Mouse (Mus musculus): ENCODE results near the gene Ucp2. TPM values are rescaled to one million over a fixed set of nuclear protein-coding genes. Genes with fewer than 3 reads are reported as not detected.
"Not testable (repeated sequence)": the region's sequence is repeated elsewhere in the genome, so short reads cannot be mapped to it uniquely, and the experiment has no call there.

Gene Ucp2
- polyA plus RNA-seq, 1 experiment from 2014 or later: 71.5 TPM

DNA sequence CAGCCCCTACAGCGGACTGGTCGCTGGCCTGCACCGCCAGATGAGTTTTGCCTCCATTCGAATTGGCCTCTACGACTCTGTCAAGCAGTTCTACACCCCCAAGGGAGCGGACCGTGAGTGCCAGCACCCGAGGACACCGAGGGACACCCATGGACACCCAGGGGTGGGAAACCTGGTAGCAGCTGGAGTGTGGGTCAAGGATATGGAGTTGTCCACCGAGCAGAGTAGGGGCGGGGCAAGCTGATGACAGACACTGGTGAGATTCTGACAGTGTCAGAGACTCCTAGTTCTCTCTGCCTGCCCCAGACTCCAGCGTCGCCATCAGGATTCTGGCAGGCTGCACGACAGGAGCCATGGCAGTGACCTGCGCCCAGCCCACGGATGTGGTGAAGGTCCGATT, 13.0 kb upstream of the Ucp2 start:
- no peaks in the 10 kb centered on the region for H3K9me3 ChIP-seq (replicated peaks)
- no peaks in the 10 kb centered on the region for H3K27me3 ChIP-seq (replicated peaks)
- no peak overlapping the region for H3K27ac ChIP-seq (replicated peaks)
- no peak for ATAC-seq (ENCODE audit: low FRiP score)
- no peak overlapping the region for H3K4me3 ChIP-seq (replicated peaks)
- no peak overlapping the region for H3K4me2 ChIP-seq
- 87% methylated on average over 17 of the region's 17 CpGs for WGBS
- H3K9ac ChIP-seq (replicated peaks): no peak overlapping the region
- no peaks in the 10 kb centered on the region for H3K4me1 ChIP-seq
- no peaks in the 10 kb centered on the region for H3K36me3 ChIP-seq

DNA sequence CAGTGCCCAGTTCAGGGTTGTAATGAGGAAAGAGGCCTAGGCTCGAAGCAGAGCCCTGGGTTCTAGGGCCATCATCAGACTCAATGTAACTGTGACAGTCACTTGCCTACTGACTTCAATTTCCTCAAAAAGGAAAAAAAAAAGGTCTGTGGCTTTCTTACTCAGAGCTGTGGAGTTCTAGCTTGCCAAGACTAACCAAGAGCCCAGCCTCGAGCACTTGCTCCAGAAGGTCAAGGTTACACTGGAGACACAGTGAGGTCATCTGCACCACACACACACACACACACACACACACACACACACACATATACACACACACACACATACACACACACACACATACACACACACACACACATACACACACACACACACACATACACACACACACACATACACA, 11.1 kb upstream of the Ucp2 start:
- 84% methylated on average over 2 of the region's 2 CpGs for WGBS
- ATAC-seq (ENCODE audit: low FRiP score): not testable (repeated sequence)

DNA sequence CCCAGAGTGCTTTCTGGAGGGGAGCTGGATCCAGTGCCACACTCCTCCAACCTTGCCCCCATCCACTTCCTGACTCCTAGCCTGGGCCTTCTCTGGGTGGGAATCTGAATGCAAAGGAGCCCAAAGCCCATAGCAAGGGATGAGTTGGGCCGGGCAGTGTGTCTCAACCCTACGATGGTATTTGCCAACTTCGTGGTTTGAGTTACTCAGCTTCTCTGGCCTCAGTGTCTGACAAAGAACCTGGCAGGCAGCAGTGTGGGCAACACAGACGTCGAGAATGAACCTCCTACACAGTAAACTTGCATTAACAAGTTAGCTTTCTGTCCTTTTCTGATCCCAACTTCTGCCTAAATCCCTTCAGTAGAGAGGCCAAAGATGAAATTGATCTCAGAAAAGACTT, 8.6 kb upstream of the Ucp2 start:
- no peaks in the 10 kb centered on the region for H3K4me1 ChIP-seq
- H3K27ac ChIP-seq (replicated peaks): no peak overlapping the region
- no peaks in the 10 kb centered on the region for H3K9me3 ChIP-seq (replicated peaks)
- no peaks in the 10 kb centered on the region for H3K36me3 ChIP-seq
- H3K9ac ChIP-seq (replicated peaks): no peak overlapping the region
- no peak for ATAC-seq (ENCODE audit: low FRiP score)
- no peak overlapping the region for H3K4me2 ChIP-seq
- 88% methylated on average over 5 of the region's 5 CpGs for WGBS
- no peaks in the 10 kb centered on the region for H3K27me3 ChIP-seq (replicated peaks)
- H3K4me3 ChIP-seq (replicated peaks): no peak overlapping the region

More for the DNA sequence above, 11.1 kb upstream of the Ucp2 start:
- H3K4me1 ChIP-seq; H3K9ac ChIP-seq (replicated peaks); H3K4me2 ChIP-seq; H3K4me3 ChIP-seq (replicated peaks); H3K27ac ChIP-seq (replicated peaks); H3K36me3 ChIP-seq; H3K9me3 ChIP-seq (replicated peaks); H3K27me3 ChIP-seq (replicated peaks): not testable (repeated sequence)

DNA sequence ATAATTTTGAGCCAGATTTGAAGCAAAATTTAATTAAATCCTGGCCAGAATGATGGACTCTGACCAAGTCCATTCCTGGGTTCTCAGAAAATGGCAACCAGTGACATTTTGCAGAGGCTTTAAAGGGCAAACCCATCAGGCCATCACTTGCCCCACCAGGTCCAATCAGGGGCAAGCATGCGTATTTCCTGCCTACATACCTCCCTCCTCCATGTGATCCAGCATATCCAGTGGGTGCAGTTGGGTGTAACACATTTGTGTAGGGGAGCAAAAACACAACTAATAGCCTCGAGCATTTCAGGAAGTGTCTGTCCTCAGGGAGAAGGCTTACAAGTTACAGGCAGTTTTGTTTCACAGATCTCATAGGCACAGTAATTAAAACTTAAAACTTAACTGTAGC, 5.8 kb upstream of the Ucp2 start:
- H3K9ac ChIP-seq (replicated peaks): no peak overlapping the region
- no peak for ATAC-seq (ENCODE audit: low FRiP score)
- no peaks in the 10 kb centered on the region for H3K27me3 ChIP-seq (replicated peaks)
- H3K27ac ChIP-seq (replicated peaks): no peak overlapping the region
- H3K4me3 ChIP-seq (replicated peaks): no peak overlapping the region
- 75% methylated on average over 2 of the region's 2 CpGs for WGBS
- H3K4me1 ChIP-seq: peaks cover 2% of the 10 kb centered on the region; the same call in 1 of the 2 replicates
- no peaks in the 10 kb centered on the region for H3K9me3 ChIP-seq (replicated peaks)
- no peak overlapping the region for H3K4me2 ChIP-seq
- H3K36me3 ChIP-seq: no peaks in the 10 kb centered on the region

DNA sequence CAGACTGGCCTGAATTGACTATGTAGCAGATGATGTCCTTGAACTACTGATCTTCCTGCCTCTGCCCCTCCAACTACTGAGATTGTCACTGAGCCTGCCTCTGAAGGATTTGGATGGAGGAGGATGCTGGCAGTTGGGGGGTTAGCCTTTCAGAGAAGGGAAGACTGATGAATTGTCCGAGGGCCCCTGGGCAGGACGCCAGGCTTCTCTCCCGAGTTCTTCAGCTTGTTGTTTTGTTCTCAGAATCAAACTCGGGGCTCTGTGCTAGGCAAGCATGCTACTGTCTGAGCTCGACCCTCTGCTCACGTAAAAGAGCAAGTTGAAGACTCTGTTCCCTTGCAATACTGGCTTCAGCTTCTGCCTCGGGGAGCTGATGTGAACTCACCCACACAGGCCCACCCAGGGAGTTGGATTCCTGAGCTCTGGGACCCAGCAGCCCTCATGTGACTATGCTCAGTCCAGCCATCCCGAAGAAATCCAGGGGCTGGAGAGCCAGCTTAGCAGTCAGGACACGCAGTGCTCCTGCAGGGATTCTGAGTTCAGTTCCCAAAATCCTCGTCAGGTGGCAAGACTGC, 4.6 kb upstream of the Ucp2 start:
- peak; percentile 53 for ATAC-seq (ENCODE audit: low FRiP score)
- H3K27me3 ChIP-seq (replicated peaks): peaks cover 6% of the 10 kb centered on the region; the same call in 1 of the 2 replicates
- no peak overlapping the region for H3K9ac ChIP-seq (replicated peaks)
- peak overlapping the region; percentile 70 for H3K27ac ChIP-seq (replicated peaks)
- no peak overlapping the region for H3K4me3 ChIP-seq (replicated peaks)
- H3K36me3 ChIP-seq: no peaks in the 10 kb centered on the region
- H3K4me1 ChIP-seq: peaks cover 14% of the 10 kb centered on the region
- H3K4me2 ChIP-seq: no peak overlapping the region
- no peaks in the 10 kb centered on the region for H3K9me3 ChIP-seq (replicated peaks)
- WGBS: 31% methylated on average over 10 of the region's 10 CpGs

DNA sequence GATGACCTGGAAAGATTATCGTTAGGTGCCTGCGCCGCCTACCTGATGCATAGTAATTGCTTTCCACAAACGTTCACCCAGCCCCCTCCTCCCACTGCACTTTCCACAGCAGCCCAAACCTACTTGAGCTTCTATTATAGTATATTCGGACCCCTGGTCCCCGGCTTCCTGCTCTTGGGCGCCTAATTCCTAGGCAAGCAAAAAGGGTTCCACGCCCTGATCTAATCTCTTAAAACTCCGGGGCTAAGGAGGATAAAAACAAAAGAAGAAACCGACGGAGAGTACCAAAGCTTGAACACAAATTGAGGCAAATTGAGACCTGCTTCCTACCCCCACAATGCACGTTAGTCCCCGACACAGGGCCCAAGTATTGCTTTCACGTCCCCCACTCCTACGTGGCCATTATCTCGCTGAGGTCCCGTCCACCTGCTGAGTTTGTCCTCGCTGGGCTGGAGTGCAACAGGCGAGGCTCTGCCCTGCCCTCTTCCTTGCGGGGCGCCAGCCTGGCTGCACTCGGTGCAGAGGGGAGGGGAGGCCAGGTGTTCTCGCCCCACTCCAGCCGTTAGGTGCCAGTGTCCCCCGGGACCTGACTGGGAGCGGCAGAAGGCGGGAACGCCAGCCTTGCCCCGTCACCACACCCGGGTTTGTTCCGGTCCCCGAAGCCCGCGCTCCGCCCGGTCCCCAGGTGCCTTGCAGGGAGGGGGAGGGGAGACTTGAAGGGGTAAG, 583 bp upstream of the Ucp2 start:
- Histone ChIP-seq H3K27me3 (replicated peaks) (peaks cover 6% of the 10 kb centered on the region; the same call in 1 of the 2 replicates), H3K4me2 (peak overlapping the region; percentile 83), H3K27ac (replicated peaks) (no peak overlapping the region), H3K9ac (replicated peaks) (peak overlapping the region; percentile 38), H3K4me1 (peaks cover 42% of the 10 kb centered on the region), H3K9me3 (replicated peaks) (no peaks in the 10 kb centered on the region), H3K36me3 (no peaks in the 10 kb centered on the region), H3K4me3 (replicated peaks) (peak overlapping the region; percentile 42)
- ATAC-seq (ENCODE audit: low FRiP score): no peak
- WGBS: 4% methylated on average over 36 of the region's 36 CpGs

DNA sequence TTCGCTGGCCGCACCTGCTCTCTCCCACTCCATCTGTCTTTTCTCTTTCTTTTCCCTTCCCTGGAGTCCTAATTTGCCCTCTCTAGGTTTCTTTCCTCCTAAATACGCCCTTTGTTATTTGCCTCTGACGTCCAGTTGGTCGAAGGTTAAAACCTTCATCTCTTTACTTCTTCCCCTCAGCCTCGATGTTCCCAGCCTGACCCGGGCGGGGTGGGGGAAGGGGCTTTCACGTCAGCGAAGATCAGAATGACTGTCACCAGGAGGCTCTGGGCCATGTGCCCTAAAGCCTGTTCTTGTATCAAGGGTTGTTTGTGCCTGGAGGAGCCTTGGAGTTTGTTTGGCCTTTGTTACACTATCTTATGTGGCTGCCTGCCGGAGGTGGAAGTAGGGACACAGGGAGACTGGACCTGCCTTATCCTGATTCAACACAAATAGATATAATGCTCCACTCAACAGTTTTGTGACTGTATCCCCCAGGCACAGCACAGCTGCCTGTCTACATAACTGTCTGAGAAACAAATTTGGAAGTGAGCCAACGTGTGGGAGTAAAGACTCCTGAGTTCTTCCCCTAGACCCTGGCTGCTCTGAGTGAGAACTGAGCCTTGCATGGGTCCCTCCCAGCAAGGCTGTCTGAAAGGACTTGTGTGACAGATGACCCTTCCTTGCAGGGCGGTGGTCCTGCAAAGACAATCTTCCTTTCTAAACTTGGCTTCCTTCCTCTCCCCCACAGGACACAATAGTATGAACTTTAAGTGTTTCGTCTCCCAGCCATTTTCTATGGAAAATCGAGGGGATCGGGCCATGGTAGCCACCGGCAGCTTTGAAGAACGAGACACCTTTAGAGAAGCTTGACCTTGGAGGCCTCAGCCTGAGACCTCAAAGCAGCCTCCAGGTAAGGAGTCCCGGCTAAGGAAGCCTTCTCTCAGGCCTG, 612 bp downstream of the Ucp2 start:
- peaks cover 42% of the 10 kb centered on the region for H3K4me1 ChIP-seq
- H3K27ac ChIP-seq (replicated peaks): peak overlapping the region; percentile 41; the same call in 1 of the 2 replicates
- no peak for ATAC-seq (ENCODE audit: low FRiP score)
- H3K4me3 ChIP-seq (replicated peaks): peak overlapping the region; percentile 42
- H3K36me3 ChIP-seq: no peaks in the 10 kb centered on the region
- 33% methylated on average over 19 of the region's 19 CpGs for WGBS
- peak overlapping the region; percentile 38; the same call in 1 of the 2 replicates for H3K9ac ChIP-seq (replicated peaks)
- no peaks in the 10 kb centered on the region for H3K9me3 ChIP-seq (replicated peaks)
- peaks cover 6% of the 10 kb centered on the region; the same call in 1 of the 2 replicates for H3K27me3 ChIP-seq (replicated peaks)
- H3K4me2 ChIP-seq: peak overlapping the region; percentile 83

DNA sequence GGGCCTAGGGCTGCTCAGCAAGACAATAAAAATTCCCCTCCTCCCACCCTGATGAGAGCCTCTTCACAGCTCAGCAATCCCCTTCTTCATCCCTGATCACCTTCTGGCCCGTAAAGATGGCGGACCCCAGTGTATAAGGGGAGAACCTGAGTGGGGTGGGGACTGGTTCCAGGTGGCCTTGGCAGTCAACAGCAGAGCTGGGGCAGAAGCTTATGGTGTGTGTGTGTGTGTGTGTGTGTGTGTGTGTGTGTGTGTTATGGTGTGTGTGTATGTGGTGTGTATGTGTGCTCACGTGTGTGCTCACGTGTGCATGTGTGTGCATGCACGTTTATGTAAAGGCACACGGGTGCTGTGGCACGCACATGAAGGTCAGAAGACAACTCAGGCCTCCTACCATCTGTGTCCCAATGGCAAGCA, 1.3 kb downstream of the Ucp2 start:
- H3K27me3 ChIP-seq (replicated peaks): peaks cover 6% of the 10 kb centered on the region; the same call in 1 of the 2 replicates
- H3K36me3 ChIP-seq: no peaks in the 10 kb centered on the region
- no peak overlapping the region for H3K27ac ChIP-seq (replicated peaks)
- H3K4me2 ChIP-seq: peak overlapping the region; percentile 83
- 91% methylated on average over 7 of the region's 7 CpGs for WGBS
- no peak overlapping the region for H3K9ac ChIP-seq (replicated peaks)
- H3K4me1 ChIP-seq: peaks cover 42% of the 10 kb centered on the region
- ATAC-seq (ENCODE audit: low FRiP score): no peak
- H3K9me3 ChIP-seq (replicated peaks): no peaks in the 10 kb centered on the region
- H3K4me3 ChIP-seq (replicated peaks): no peak overlapping the region

DNA sequence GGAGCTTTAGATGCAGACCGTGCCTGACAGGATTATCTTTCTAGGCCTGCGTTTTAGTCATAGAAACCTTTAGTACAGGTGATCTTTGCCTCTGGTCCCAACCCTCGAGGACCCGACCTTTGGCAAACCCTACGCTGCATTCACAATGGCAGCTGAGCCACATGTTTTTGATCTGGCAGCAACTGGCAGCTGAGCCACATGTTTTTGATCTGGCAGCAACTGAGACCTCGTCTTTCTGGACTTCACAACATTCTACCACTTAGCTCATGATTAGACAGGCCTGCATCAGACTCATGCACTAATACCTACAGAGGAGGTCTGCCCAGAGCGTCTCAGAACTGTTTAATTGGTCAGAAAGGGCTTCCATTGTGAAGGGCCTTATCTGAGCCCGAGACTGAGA, 1.9 kb downstream of the Ucp2 start:
- peaks cover 42% of the 10 kb centered on the region for H3K4me1 ChIP-seq
- no peak for ATAC-seq (ENCODE audit: low FRiP score)
- no peak overlapping the region for H3K9ac ChIP-seq (replicated peaks)
- H3K4me2 ChIP-seq: peak overlapping the region; percentile 83
- peaks cover 6% of the 10 kb centered on the region; the same call in 1 of the 2 replicates for H3K27me3 ChIP-seq (replicated peaks)
- 58% methylated on average over 8 of the region's 8 CpGs for WGBS
- H3K36me3 ChIP-seq: no peaks in the 10 kb centered on the region
- no peak overlapping the region for H3K4me3 ChIP-seq (replicated peaks)
- no peaks in the 10 kb centered on the region for H3K9me3 ChIP-seq (replicated peaks)
- peak overlapping the region; percentile 82 for H3K27ac ChIP-seq (replicated peaks)

DNA sequence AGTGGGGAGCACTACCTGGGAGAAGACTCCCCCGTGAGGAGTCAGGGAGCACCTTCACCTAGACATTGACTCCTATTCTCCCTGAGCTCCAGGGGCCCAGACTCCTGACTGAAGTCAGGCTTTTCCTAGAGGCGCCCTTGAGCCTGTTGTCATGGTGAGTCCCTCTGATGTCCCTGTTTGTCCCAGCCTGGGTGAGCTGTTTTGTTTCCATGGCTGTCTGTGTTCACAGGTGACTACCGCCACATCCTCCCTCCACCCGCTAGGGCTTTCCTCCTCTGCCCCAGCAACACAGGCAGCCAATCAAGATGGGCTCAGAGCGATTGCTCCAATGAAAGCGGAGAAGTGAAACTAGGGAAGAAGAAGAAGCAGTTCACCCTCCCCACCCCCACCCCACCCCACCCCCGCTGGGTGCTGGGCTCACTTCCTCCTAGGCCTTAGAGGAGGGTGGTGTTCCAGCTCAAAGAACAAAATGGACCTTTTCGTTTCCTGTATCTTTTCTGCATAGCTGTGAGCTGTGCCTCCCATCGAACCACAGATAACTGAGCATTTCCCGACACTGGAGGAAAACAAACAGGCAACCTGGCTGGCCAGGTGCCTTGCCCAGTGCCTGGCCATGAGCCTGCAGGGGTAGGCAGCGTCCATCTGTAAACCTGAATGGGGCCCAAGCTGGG, 2.6 kb downstream of the Ucp2 start:
- H3K9ac ChIP-seq (replicated peaks): 0 out of 2 replicates have a peak overlapping the region, but pooled peaks have one; percentile 23
- peak; percentile 84 for ATAC-seq (ENCODE audit: low FRiP score)
- 27% methylated on average over 11 of the region's 11 CpGs for WGBS

DNA sequence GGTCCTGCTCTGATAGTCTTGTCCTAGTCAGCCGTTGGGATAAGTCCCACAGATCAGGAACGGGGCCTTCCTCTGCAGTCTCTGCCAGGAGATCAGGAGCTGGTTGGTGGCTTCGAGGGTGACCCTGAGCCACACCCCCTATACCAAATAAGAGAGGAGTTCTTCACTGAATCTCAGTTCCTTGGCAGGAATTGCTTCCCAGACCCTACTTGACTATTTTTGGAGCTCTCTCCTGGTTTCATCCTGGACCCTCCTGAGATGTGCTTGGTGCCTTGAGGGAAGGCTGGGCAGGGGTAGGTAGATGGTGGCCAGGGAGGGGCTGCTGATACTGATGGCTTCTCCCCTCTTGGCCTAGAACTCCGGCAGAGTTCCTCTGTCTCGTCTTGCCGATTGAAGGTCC, 3.2 kb downstream of the Ucp2 start:
- Histone ChIP-seq H3K27me3 (replicated peaks) (peaks cover 6% of the 10 kb centered on the region; the same call in 1 of the 2 replicates), H3K9me3 (replicated peaks) (no peaks in the 10 kb centered on the region), H3K4me1 (peaks cover 42% of the 10 kb centered on the region), H3K36me3 (no peaks in the 10 kb centered on the region), H3K9ac (replicated peaks) (0 out of 2 replicates have a peak overlapping the region, but pooled peaks have one; percentile 23), H3K4me2 (peak overlapping the region; percentile 83), H3K27ac (replicated peaks) (peak overlapping the region; percentile 82), H3K4me3 (replicated peaks) (no peak overlapping the region)
- no peak for ATAC-seq (ENCODE audit: low FRiP score)
- 86% methylated on average over 6 of the region's 6 CpGs for WGBS

More for the DNA sequence above, 2.6 kb downstream of the Ucp2 start:
- H3K36me3 ChIP-seq: no peaks in the 10 kb centered on the region
- H3K27me3 ChIP-seq (replicated peaks): peaks cover 6% of the 10 kb centered on the region; the same call in 1 of the 2 replicates
- peaks cover 42% of the 10 kb centered on the region for H3K4me1 ChIP-seq
- no peaks in the 10 kb centered on the region for H3K9me3 ChIP-seq (replicated peaks)
- H3K4me2 ChIP-seq: peak overlapping the region; percentile 83
- H3K27ac ChIP-seq (replicated peaks): peak overlapping the region; percentile 82
- no peak overlapping the region for H3K4me3 ChIP-seq (replicated peaks)
